Mouse (Mus musculus): Measurements from ENCODE around the gene Ift81. TPM values are rescaled to one million over a fixed set of nuclear protein-coding genes. Genes with fewer than 3 reads are reported as not detected.
A peak's percentile ranks its signal among the peaks of the same experiment; 100 is the strongest.

The Ift81 gene
- polyA plus RNA-seq, 1 experiment from 2014 or later = 57.1 TPM

DNA sequence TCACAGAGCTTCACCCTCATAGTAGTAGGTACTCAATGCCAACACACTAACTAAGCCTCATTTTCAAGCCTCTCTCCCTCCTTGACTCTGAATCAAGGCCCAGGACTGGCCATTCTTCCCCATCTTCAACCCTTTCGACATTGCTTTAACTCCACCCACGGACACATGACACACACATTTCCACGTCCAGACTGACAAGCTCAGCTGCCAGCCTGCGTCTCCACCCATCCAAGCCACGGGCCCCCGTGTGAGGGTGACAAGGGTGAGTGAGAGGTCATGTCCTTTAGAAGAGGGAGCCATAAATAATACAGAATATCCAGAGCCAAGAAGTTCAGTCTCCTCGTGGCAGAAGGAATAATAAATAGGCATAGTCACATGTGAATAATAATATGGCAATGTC, 104.7 kb downstream of the Ift81 start:
- Histone ChIP-seq H3K9ac (replicated peaks; ENCODE audit: low read depth, low read length) (no peak overlapping the region), H3K36me3 (ENCODE audit: control insufficient read depth, insufficient read depth) (no peaks in the 10 kb centered on the region), H3K4me2 (ENCODE audit: low read length) (no peak overlapping the region), H3K9me3 (ENCODE audit: control insufficient read depth, low read length) (0 out of 2 replicates have a peak, but pooled peaks cover 5% of the 10 kb centered on the region), H3K27ac (ENCODE audit: low read length) (no peak overlapping the region), H3K4me3 (replicated peaks; ENCODE audit: low read length) (no peak overlapping the region), H3K27me3 (replicated peaks; ENCODE audit: control insufficient read depth, insufficient read depth, low read length) (no peaks in the 10 kb centered on the region), H3K4me1 (replicated peaks; ENCODE audit: control insufficient read depth, insufficient read depth, low read length) (peaks cover 12% of the 10 kb centered on the region)
- ATAC-seq = no peak
- WGBS = 86% methylated on average over 7 of the region's 7 CpGs

DNA sequence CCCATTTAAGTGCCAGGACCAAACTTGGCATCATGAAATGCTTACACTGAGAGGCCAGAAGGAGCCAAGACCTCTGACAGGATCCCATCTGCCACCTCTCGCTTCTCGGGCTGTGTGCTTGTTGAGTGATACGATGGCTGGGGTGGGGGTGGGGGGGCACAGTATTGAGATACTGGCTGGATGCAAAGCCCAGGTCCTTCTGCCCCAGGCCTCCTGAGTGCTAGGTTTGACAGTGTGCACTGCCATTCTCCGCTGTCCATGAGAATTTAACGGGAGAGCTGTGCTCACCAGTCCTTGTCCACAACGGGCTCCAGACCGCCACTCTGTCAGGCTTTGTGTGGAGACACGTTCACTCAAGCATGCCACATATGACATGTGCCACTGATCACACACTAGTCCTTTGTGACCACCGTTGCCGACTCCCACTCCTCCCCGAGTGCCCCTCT, 105.4 kb downstream of the Ift81 start:
- Histone ChIP-seq H3K9me3 (ENCODE audit: control insufficient read depth, low read length) (0 out of 2 replicates have a peak, but pooled peaks cover 5% of the 10 kb centered on the region), H3K27ac (ENCODE audit: low read length) (no peak overlapping the region), H3K4me2 (ENCODE audit: low read length) (no peak overlapping the region), H3K27me3 (replicated peaks; ENCODE audit: control insufficient read depth, insufficient read depth, low read length) (no peaks in the 10 kb centered on the region), H3K4me3 (replicated peaks; ENCODE audit: low read length) (no peak overlapping the region), H3K36me3 (ENCODE audit: control insufficient read depth, insufficient read depth) (no peaks in the 10 kb centered on the region), H3K4me1 (replicated peaks; ENCODE audit: control insufficient read depth, insufficient read depth, low read length) (peaks cover 10% of the 10 kb centered on the region), H3K9ac (replicated peaks; ENCODE audit: low read depth, low read length) (no peak overlapping the region)
- no peak for ATAC-seq
- 79% methylated on average over 11 of the region's 11 CpGs for WGBS

DNA sequence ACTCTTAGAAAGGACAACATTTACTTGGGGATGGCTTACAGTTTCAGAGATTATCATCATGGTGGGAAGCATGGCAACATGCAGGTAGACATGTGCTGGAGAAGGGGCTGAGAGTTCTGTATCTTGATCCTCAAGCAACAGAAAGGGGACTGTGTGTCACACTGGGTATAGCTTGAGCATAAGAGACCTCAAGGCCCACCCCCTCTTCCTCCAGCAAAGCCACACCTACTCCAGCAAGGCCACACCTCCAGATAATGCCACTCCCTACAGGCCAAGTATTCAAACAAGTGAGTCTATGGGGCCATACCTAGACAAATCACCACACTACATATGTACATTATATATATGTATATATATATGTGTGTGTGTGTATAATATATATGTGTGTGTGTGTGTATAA, 106.9 kb downstream of the Ift81 start:
- Histone ChIP-seq H3K9ac (replicated peaks; ENCODE audit: low read depth, low read length) (no peak overlapping the region), H3K27me3 (replicated peaks; ENCODE audit: control insufficient read depth, insufficient read depth, low read length) (no peaks in the 10 kb centered on the region), H3K4me1 (replicated peaks; ENCODE audit: control insufficient read depth, insufficient read depth, low read length) (peaks cover 18% of the 10 kb centered on the region), H3K4me3 (replicated peaks; ENCODE audit: low read length) (no peak overlapping the region), H3K9me3 (ENCODE audit: control insufficient read depth, low read length) (0 out of 2 replicates have a peak, but pooled peaks cover 5% of the 10 kb centered on the region), H3K36me3 (ENCODE audit: control insufficient read depth, insufficient read depth) (no peaks in the 10 kb centered on the region), H3K27ac (ENCODE audit: low read length) (no peak overlapping the region), H3K4me2 (ENCODE audit: low read length) (no peak overlapping the region)
- no peak for ATAC-seq

DNA sequence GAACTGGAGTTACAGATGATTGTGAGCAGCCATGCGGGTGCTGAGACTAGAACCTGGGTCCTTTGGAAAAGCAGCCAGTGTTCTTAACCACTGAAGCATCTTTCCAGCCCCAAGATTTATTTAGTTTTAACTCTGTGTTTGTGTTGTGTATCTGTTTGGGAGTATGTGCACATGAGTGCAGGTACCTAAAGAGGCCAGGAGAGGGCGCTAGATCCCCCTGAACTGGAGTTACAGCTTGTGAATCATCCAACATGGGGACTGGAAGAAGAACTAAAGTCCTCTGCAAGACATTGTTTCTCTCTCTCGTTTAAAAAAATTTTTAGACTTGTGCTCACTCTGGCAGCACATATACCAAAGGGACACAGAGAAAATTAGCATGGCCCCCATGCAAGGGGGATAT, 107.9 kb downstream of the Ift81 start:
- Histone ChIP-seq H3K36me3 (ENCODE audit: control insufficient read depth, insufficient read depth) (no peaks in the 10 kb centered on the region), H3K4me2 (ENCODE audit: low read length) (no peak overlapping the region), H3K27ac (ENCODE audit: low read length) (no peak overlapping the region), H3K9ac (replicated peaks; ENCODE audit: low read depth, low read length) (no peak overlapping the region), H3K9me3 (ENCODE audit: control insufficient read depth, low read length) (0 out of 2 replicates have a peak, but pooled peaks cover 5% of the 10 kb centered on the region), H3K4me3 (replicated peaks; ENCODE audit: low read length) (no peak overlapping the region), H3K27me3 (replicated peaks; ENCODE audit: control insufficient read depth, insufficient read depth, low read length) (no peaks in the 10 kb centered on the region), H3K4me1 (replicated peaks; ENCODE audit: control insufficient read depth, insufficient read depth, low read length) (peaks cover 18% of the 10 kb centered on the region)
- WGBS = 80% methylated on average over 3 of the region's 3 CpGs
- ATAC-seq = no peak

DNA sequence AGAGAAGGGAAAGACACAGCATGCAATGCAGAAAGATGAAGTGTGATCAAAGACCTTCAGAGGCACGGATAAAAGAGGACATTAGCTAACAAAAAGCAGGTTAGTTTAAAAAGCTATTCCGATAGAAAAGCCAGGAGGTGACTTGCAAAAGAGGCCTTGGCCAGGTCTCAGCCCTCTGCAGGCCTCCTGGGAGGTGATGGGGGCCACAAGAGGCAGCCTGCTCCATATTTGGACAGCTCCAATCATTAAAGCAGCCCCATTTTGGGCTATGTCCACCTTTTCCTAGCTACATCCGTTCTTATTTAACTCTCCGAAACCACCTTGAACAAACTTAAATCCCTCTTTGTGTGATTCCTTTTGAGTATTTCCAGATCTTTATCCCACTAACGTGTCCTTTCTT, 108.8 kb downstream of the Ift81 start:
- H3K36me3 ChIP-seq (ENCODE audit: control insufficient read depth, insufficient read depth) = no peaks in the 10 kb centered on the region
- H3K27me3 ChIP-seq (replicated peaks; ENCODE audit: control insufficient read depth, insufficient read depth, low read length) = no peaks in the 10 kb centered on the region
- ATAC-seq = no peak
- H3K27ac ChIP-seq (ENCODE audit: low read length) = no peak overlapping the region
- 81% methylated on average over 5 of the region's 5 CpGs for WGBS
- no peak overlapping the region for H3K4me3 ChIP-seq (replicated peaks; ENCODE audit: low read length)
- peaks cover 13% of the 10 kb centered on the region for H3K4me1 ChIP-seq (replicated peaks; ENCODE audit: control insufficient read depth, insufficient read depth, low read length)
- 0 out of 2 replicates have a peak, but pooled peaks cover 5% of the 10 kb centered on the region for H3K9me3 ChIP-seq (ENCODE audit: control insufficient read depth, low read length)
- no peak overlapping the region for H3K9ac ChIP-seq (replicated peaks; ENCODE audit: low read depth, low read length)
- no peak overlapping the region for H3K4me2 ChIP-seq (ENCODE audit: low read length)

DNA sequence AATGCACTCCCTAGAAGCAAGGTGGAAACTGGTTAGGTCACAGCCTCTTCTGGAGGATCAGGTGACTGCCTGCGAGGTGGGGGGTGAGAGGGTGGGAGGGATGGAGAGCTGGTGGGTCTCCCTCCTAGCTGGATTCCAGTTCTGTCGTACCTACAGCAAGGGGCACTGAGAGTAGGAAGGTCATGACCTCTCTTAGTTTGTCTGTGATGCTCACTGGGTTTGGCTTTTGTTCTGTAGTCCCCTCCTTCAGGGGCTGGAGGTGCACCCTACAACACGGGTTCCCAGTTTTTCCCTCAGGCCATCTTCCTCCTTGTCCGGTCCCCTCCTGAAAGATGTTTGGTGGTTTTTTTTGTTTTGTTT, 110.6 kb downstream of the Ift81 start:
- H3K4me1 ChIP-seq (replicated peaks; ENCODE audit: control insufficient read depth, insufficient read depth, low read length) = peaks cover 20% of the 10 kb centered on the region
- no peak for ATAC-seq

DNA sequence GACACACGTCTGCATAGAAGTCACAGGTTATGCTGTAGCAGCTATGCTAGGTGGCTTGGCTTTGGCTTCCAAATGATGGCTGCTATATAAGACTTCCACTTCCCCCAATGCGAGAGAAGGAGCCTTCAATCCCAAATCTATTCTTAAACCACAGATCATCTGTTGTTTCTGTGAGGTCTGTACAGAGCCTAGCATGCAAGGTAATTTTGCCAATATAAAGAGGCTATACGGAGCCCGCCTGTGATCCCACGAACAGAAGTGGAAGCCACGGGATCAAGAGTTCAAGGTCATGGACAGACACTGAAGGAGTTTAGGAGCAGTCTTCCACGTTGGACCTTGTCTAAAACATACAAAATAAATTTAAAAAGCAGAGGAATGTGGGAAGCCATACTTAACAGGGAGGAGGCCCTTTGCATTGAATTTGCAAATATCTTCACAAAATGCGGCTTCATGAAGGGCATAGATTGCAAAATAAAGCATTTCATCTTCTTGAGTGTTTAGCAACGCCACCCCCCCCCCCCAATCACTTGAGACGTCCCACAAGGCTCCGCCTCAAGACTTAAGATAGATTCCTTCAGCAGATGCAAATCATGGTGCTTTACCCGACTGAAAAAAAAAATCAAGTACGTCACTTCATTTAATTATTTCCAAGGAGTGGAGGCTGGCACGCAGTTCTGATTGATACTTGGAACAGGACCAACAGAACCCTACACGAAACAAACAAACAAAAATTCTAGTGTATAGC, 111.1 kb downstream of the Ift81 start:
- no peak; the same call in 1 of the 2 replicates for ATAC-seq
- 17% methylated on average over 15 of the region's 15 CpGs for WGBS

More for the DNA sequence above, 110.6 kb downstream of the Ift81 start:
- no peak overlapping the region for H3K27ac ChIP-seq (ENCODE audit: low read length)
- H3K4me3 ChIP-seq (replicated peaks; ENCODE audit: low read length) = no peak overlapping the region
- no peaks in the 10 kb centered on the region for H3K27me3 ChIP-seq (replicated peaks; ENCODE audit: control insufficient read depth, insufficient read depth, low read length)
- H3K36me3 ChIP-seq (ENCODE audit: control insufficient read depth, insufficient read depth) = no peaks in the 10 kb centered on the region
- 25% methylated on average over 4 of the region's 4 CpGs for WGBS
- H3K9me3 ChIP-seq (ENCODE audit: control insufficient read depth, low read length) = 0 out of 2 replicates have a peak, but pooled peaks cover 5% of the 10 kb centered on the region
- H3K4me2 ChIP-seq (ENCODE audit: low read length) = no peak overlapping the region
- H3K9ac ChIP-seq (replicated peaks; ENCODE audit: low read depth, low read length) = no peak overlapping the region

DNA sequence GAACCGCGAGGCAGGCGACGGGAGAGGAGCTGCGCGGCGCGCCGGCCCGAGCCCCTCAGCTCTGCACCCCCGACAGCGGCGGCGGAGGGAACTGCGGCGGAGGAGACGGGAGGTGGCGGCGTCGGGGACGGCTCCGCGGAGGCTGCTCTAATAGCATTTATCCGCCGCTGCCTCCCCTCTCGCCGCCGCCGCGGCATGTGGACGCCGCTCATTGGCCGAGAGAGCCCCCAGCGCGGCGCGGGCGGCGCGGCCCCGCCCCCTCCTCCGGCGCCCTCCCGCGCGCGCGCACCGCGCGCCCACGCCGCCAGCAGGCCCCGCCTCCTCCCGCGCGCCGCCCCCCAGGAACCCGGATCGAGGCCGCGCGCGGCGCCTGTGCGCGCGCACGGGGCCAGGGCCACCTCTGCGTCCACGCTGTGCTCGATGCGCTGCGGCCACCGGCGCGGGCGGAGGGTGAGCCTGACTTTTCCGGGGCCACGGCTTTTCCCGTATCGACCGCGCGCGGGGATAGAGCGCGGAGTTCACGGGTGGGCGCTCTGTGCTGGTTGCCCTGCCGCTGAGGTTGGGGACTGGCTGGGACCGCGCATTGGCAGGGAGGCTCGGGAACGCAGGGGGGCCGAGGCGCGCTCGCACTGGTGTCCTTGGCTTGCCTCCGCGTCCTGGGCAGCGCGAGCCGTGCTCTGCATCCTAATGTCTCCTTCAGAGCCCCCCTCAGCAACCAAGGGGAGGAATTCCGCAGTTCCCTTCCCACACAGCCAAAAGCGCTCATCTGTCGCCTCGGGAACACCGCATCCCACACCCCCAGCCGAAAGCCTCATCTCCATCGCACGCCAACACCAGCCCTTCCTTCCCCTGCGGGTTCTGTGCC, 112.0 kb downstream of the Ift81 start, which contains the start of gene Atp2a2:
Gene Atp2a2 (minus strand): TSS at position 149 of the 865 bp plus-strand sequence.
- no peaks in the 10 kb centered on the region for H3K36me3 ChIP-seq (ENCODE audit: control insufficient read depth, insufficient read depth)
- peak within 1 kb of the TSS; percentile 99 for H3K9ac ChIP-seq (replicated peaks; ENCODE audit: low read depth, low read length)
- WGBS = under 1% methylated on average over 81 of the region's 113 CpGs
- peak; percentile 94 for ATAC-seq
- H3K9me3 ChIP-seq (ENCODE audit: control insufficient read depth, low read length) = 0 out of 2 replicates have a peak, but pooled peaks cover 5% of the 10 kb centered on the region
- H3K4me3 ChIP-seq (replicated peaks; ENCODE audit: low read length) = peak within 1 kb of the TSS; percentile 99
- no peaks in the 10 kb centered on the region for H3K27me3 ChIP-seq (replicated peaks; ENCODE audit: control insufficient read depth, insufficient read depth, low read length)
- peak within 1 kb of the TSS; percentile 99 for H3K27ac ChIP-seq (ENCODE audit: low read length)
- peak within 1 kb of the TSS; percentile 74 for H3K4me2 ChIP-seq (ENCODE audit: low read length)
- H3K4me1 ChIP-seq (replicated peaks; ENCODE audit: control insufficient read depth, insufficient read depth, low read length) = peaks cover 30% of the 10 kb centered on the region

More for the DNA sequence above, 111.1 kb downstream of the Ift81 start:
- Histone ChIP-seq H3K36me3 (ENCODE audit: control insufficient read depth, insufficient read depth) (no peaks in the 10 kb centered on the region), H3K4me2 (ENCODE audit: low read length) (peak overlapping the region; percentile 74), H3K9ac (replicated peaks; ENCODE audit: low read depth, low read length) (peak overlapping the region; percentile 92), H3K27ac (ENCODE audit: low read length) (peak overlapping the region; percentile 97), H3K27me3 (replicated peaks; ENCODE audit: control insufficient read depth, insufficient read depth, low read length) (no peaks in the 10 kb centered on the region), H3K9me3 (ENCODE audit: control insufficient read depth, low read length) (0 out of 2 replicates have a peak, but pooled peaks cover 5% of the 10 kb centered on the region), H3K4me1 (replicated peaks; ENCODE audit: control insufficient read depth, insufficient read depth, low read length) (peaks cover 23% of the 10 kb centered on the region), H3K4me3 (replicated peaks; ENCODE audit: low read length) (peak overlapping the region; percentile 99)
